Mouse (Mus musculus): ENCODE results near the gene Ifitm2.

GRCm38 (mm10) chr7:140938436-140938835, 17.4 kb downstream of the Ifitm2 start:
- TF ChIP-seq CTCF (IDR thresholded peaks at IDR 0.05; ENCODE audit: borderline replicate concordance, control insufficient read depth, extremely low read depth, insufficient read depth, low read length, poor library complexity), result no peak
- no peak for TF ChIP-seq POLR2A (IDR thresholded peaks at IDR 0.05; ENCODE audit: control insufficient read depth, extremely low read depth, insufficient read depth, low read length, poor library complexity)

All from thymus, adult 2 months (tissue).